Mouse (Mus musculus) small intestine, adult 2 months (tissue): ENCODE data around the gene Gm49387.

ENCODE experiments used
- CTCF ChIP-seq: fragments of 200-500 bp; IDR thresholded peaks from 2 replicates; pipeline ENCODE4 v1.5.1; 2012; ENCODE audit warnings: low read depth, mild to moderate bottlenecking, control low read depth, inconsistent platforms, low read length, moderate library complexity, mixed read lengths; ENCODE audit not compliant: insufficient replicate concordance, insufficient read length; ENCODE audit errors: extremely low read depth
- POLR2A ChIP-seq: fragments of 200-500 bp; IDR thresholded peaks from 2 replicates; pipeline ENCODE4 v1.6.1; 2012; ENCODE audit warnings: low read depth, mild to moderate bottlenecking, control low read depth, inconsistent platforms, low read length, moderate library complexity

- no peak for TF ChIP-seq CTCF
- no peak for TF ChIP-seq POLR2A
Measured at GRCm38 (mm10) chr14:31583082-31583481, 57.6 kb downstream of the Gm49387 start.
